Mouse (Mus musculus): Measurements from ENCODE around the gene Tspoap1. TPM values are rescaled to one million over a fixed set of nuclear protein-coding genes. Genes with fewer than 3 reads are reported as not detected.

The Tspoap1 gene
- total and polyA plus RNA-seq, 3 experiments = 12.3 to 36.9 (median 12.8) TPM

DNA sequence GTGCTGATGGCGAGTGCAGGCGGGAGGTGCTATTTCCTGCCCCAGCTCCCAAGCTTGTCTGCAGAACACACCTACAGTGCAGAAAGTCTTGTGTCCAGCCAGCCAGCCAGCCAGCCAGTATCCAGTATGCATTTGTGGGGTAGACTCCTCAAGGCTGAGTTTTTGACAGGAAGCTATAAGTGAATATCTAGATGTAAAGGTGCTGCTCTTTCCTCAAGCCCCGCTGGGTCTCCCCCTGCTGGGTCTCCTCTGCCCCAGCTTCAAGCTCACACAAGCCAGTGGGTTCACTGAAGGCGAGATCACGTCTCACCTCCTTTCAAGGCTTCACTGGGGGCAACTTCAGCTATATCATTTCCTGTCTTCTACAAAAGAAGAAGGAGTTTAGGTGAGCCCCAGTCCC lies 26.0 kb upstream of the Tspoap1 start:
- Histone ChIP-seq H3K4me3 (replicated peaks in 1 of 3; ENCODE audit: low read depth in 2 of 3, low read length in 2 of 3, poor library complexity in 1 of 3) (no peak overlapping the region), H3K27me3 (replicated peaks) (no peaks in the 10 kb centered on the region), H3K9me3 (replicated peaks; ENCODE audit: low read length) (no peaks in the 10 kb centered on the region), H3K79me2 (replicated peaks; ENCODE audit: control insufficient read depth, extremely low read depth, insufficient read depth, poor library complexity, severe bottlenecking) (peaks cover 16% of the 10 kb centered on the region), H3K4me2 (ENCODE audit: insufficient read depth, low read depth, poor library complexity, severe bottlenecking) (no peak overlapping the region), H3K9ac (ENCODE audit: insufficient read depth, low read depth) (no peak overlapping the region), H3K4me1 (ENCODE audit: control insufficient read depth in 1 of 2, insufficient read depth in 2 of 2) (peaks cover 4 to 37% of the 10 kb centered on the region in 2 experiments; a peak in 3 of 4 replicates), H3K27ac (ENCODE audit: insufficient read depth, low read depth) (no peak overlapping the region), H3K36me3 (replicated peaks in 1 of 2; ENCODE audit: control insufficient read depth in 1 of 2, insufficient read depth in 1 of 2, low read length in 1 of 2) (peaks cover 53 to 65% of the 10 kb centered on the region in 2 experiments)
- no peak for DNase-seq (ENCODE audit: extremely low read depth)
- in situ Hi-C loops (cut with MboI; ENCODE audit: low pct_ligation_motif_present, low pct_unique_long_range_greater_than_20kb, low sequenced_read_pairs) (no loop called here), dilution Hi-C loops (cut with MboI; ENCODE audit: extremely low pct_ligation_motif_present, extremely low pct_unique_long_range_greater_than_20kb, low sequenced_read_pairs) (no loop called here)
- TF ChIP-seq ZKSCAN1 (IDR thresholded peaks at IDR 0.05; ENCODE audit: borderline replicate concordance, low read depth, low read length) (no peak), POLR2AphosphoS2 (IDR thresholded peaks at IDR 0.05; ENCODE audit: low read depth, low read length) (no peak), JUND (conservative IDR thresholded peaks at IDR 0.05; ENCODE audit: low read depth, low read length) (no peak), TBP (conservative IDR thresholded peaks at IDR 0.05; ENCODE audit: low read depth, low read length) (no peak), GABPA (IDR thresholded peaks at IDR 0.05; ENCODE audit: insufficient replicate concordance, low read depth, low read length) (no peak), USF2 (conservative IDR thresholded peaks at IDR 0.05; ENCODE audit: low read depth, low read length) (no peak), ZC3H11A (IDR thresholded peaks at IDR 0.05; ENCODE audit: low read depth, low read length) (no peak), TCF12 (IDR thresholded peaks at IDR 0.05; ENCODE audit: low read depth, low read length) (no peak), SIN3A (IDR thresholded peaks at IDR 0.05; ENCODE audit: low read length) (no peak), CHD1 (IDR thresholded peaks at IDR 0.05; ENCODE audit: low read depth, low read length) (no peak), USF1 (IDR thresholded peaks at IDR 0.05; ENCODE audit: low read depth, low read length) (no peak), MEF2A (IDR thresholded peaks at IDR 0.05; ENCODE audit: borderline replicate concordance, low read depth, low read length) (no peak), ETS1 (conservative IDR thresholded peaks at IDR 0.05; ENCODE audit: low read depth, low read length) (no peak), ZNF384 (IDR thresholded peaks at IDR 0.05; ENCODE audit: low read depth, low read length) (no peak), CTCF (conservative IDR thresholded peaks at IDR 0.05 in 1 of 2, IDR thresholded peaks at IDR 0.05 in 1 of 2; ENCODE audit: low read depth in 2 of 2, low read length in 2 of 2) (no peak), MAX (IDR thresholded peaks at IDR 0.05; ENCODE audit: low read length) (no peak)

DNA sequence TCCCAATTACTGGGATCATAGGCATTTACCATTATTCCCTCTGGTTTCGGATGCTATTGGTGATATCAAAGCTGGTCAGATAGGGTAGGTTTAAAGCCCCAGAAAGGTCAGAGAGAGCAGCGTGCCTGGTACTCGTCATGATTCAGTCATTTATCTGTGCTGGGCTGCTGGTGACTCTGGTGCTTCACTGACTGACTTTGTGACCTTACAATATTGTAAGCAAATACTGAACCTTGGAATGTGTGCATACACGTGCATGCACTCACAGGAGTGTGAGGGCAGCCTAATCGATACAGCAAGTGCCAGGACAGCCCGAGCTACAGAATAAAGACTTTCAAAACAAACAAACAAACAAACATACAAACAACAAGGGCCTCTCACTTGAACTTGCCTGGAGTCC lies 24.6 kb upstream of the Tspoap1 start:
- Histone ChIP-seq H3K4me1 (ENCODE audit: control insufficient read depth in 1 of 2, insufficient read depth in 2 of 2) (peaks cover 8 to 48% of the 10 kb centered on the region in 2 experiments), H3K4me2 (ENCODE audit: insufficient read depth, low read depth, poor library complexity, severe bottlenecking) (no peak overlapping the region), H3K27me3 (replicated peaks) (no peaks in the 10 kb centered on the region), H3K4me3 (replicated peaks in 1 of 3; ENCODE audit: low read depth in 2 of 3, low read length in 2 of 3, poor library complexity in 1 of 3) (no peak overlapping the region), H3K27ac (ENCODE audit: insufficient read depth, low read depth) (no peak overlapping the region), H3K9me3 (replicated peaks; ENCODE audit: low read length) (no peaks in the 10 kb centered on the region), H3K36me3 (replicated peaks in 1 of 2; ENCODE audit: control insufficient read depth in 1 of 2, insufficient read depth in 1 of 2, low read length in 1 of 2) (peaks cover 59 to 67% of the 10 kb centered on the region in 2 experiments), H3K9ac (ENCODE audit: insufficient read depth, low read depth) (no peak overlapping the region), H3K79me2 (replicated peaks; ENCODE audit: control insufficient read depth, extremely low read depth, insufficient read depth, poor library complexity, severe bottlenecking) (peaks cover 27% of the 10 kb centered on the region)
- in situ Hi-C loops (cut with MboI; ENCODE audit: low pct_ligation_motif_present, low pct_unique_long_range_greater_than_20kb, low sequenced_read_pairs) (no loop called here), dilution Hi-C loops (cut with MboI; ENCODE audit: extremely low pct_ligation_motif_present, extremely low pct_unique_long_range_greater_than_20kb, low sequenced_read_pairs) (no loop called here)
- no peak for TF ChIP-seq ZNF384 (IDR thresholded peaks at IDR 0.05; ENCODE audit: low read depth, low read length)
- no peak for TF ChIP-seq ZC3H11A (IDR thresholded peaks at IDR 0.05; ENCODE audit: low read depth, low read length)
- TF ChIP-seq GABPA (IDR thresholded peaks at IDR 0.05; ENCODE audit: insufficient replicate concordance, low read depth, low read length) = no peak
- no peak for TF ChIP-seq PAX5 (IDR thresholded peaks at IDR 0.05; ENCODE audit: low read length)
- TF ChIP-seq IRF4 (IDR thresholded peaks at IDR 0.05; ENCODE audit: low read depth, low read length) = no peak
- TF ChIP-seq JUND (conservative IDR thresholded peaks at IDR 0.05; ENCODE audit: low read depth, low read length) = no peak
- no peak for TF ChIP-seq NELFE (IDR thresholded peaks at IDR 0.05; ENCODE audit: low read depth, low read length)
- no peak for TF ChIP-seq BHLHE40 (IDR thresholded peaks at IDR 0.05; ENCODE audit: low read depth, low read length)
- TF ChIP-seq TBP (conservative IDR thresholded peaks at IDR 0.05; ENCODE audit: low read depth, low read length) = no peak
- TF ChIP-seq ETS1 (conservative IDR thresholded peaks at IDR 0.05; ENCODE audit: low read depth, low read length) = no peak
- no peak for TF ChIP-seq MYC (IDR thresholded peaks at IDR 0.05; ENCODE audit: low read depth, low read length)
- no peak for TF ChIP-seq USF1 (IDR thresholded peaks at IDR 0.05; ENCODE audit: low read depth, low read length)
- DNase-seq (ENCODE audit: extremely low read depth) = no peak

Data from CH12.LX (cell line).